Mouse (Mus musculus): Measurements from ENCODE around the gene Ttc28. TPM values are rescaled to one million over a fixed set of nuclear protein-coding genes. Genes with fewer than 3 reads are reported as not detected.

Gene Ttc28
- polyA plus RNA-seq, 1 experiment = 4.8 TPM

GRCm38 (mm10) chr5:111218998-111219397 lies 339.4 kb downstream of the Ttc28 start:
- Histone ChIP-seq H3K27me3 (ENCODE audit: control insufficient read depth, insufficient read depth, low read length) (no peaks in the 10 kb centered on the region), H3K4me3 (ENCODE audit: control insufficient read depth, insufficient read depth, low read length) (no peak overlapping the region), H3K27ac (ENCODE audit: control insufficient read depth, insufficient read depth, low read length) (no peak overlapping the region), H3K4me1 (replicated peaks; ENCODE audit: control insufficient read depth, insufficient read depth, low read length) (peaks cover 27% of the 10 kb centered on the region), H3K36me3 (ENCODE audit: control insufficient read depth, insufficient read depth, low read length) (no peaks in the 10 kb centered on the region)
- no peak for TF ChIP-seq POLR2A (IDR thresholded peaks at IDR 0.05; ENCODE audit: control insufficient read depth, extremely low read depth, insufficient read depth, low read length, poor library complexity)
- no peak for TF ChIP-seq CTCF (IDR thresholded peaks at IDR 0.05; ENCODE audit: borderline replicate concordance, control insufficient read depth, extremely low read depth, insufficient read depth, low read length, poor library complexity)
- no peak for DNase-seq
- 45% methylated on average over 5 of the region's 5 CpGs for WGBS

GRCm38 (mm10) chr5:111220679-111221380 lies 341.2 kb downstream of the Ttc28 start:
- 44% methylated on average over 16 of the region's 16 CpGs for WGBS
- no peak for TF ChIP-seq CTCF (IDR thresholded peaks at IDR 0.05; ENCODE audit: borderline replicate concordance, control insufficient read depth, extremely low read depth, insufficient read depth, low read length, poor library complexity)
- peak; percentile 54 for DNase-seq

GRCm38 (mm10) chr5:111222820-111223219 lies 343.2 kb downstream of the Ttc28 start:
- no peak for DNase-seq
- no peaks in the 10 kb centered on the region for H3K36me3 ChIP-seq (ENCODE audit: control insufficient read depth, insufficient read depth, low read length)
- H3K27me3 ChIP-seq (ENCODE audit: control insufficient read depth, insufficient read depth, low read length) = no peaks in the 10 kb centered on the region
- no peak overlapping the region for H3K27ac ChIP-seq (ENCODE audit: control insufficient read depth, insufficient read depth, low read length)
- 66% methylated on average over 11 of the region's 11 CpGs for WGBS
- no peak overlapping the region for H3K4me3 ChIP-seq (ENCODE audit: control insufficient read depth, insufficient read depth, low read length)
- peaks cover 27% of the 10 kb centered on the region for H3K4me1 ChIP-seq (replicated peaks; ENCODE audit: control insufficient read depth, insufficient read depth, low read length)
- TF ChIP-seq CTCF (IDR thresholded peaks at IDR 0.05; ENCODE audit: borderline replicate concordance, control insufficient read depth, extremely low read depth, insufficient read depth, low read length, poor library complexity) (no peak), POLR2A (IDR thresholded peaks at IDR 0.05; ENCODE audit: control insufficient read depth, extremely low read depth, insufficient read depth, low read length, poor library complexity) (no peak)

More at GRCm38 (mm10) chr5:111220679-111221380, 341.2 kb downstream of the Ttc28 start:
- H3K27ac ChIP-seq (ENCODE audit: control insufficient read depth, insufficient read depth, low read length) = no peak overlapping the region
- H3K4me1 ChIP-seq (replicated peaks; ENCODE audit: control insufficient read depth, insufficient read depth, low read length) = peaks cover 27% of the 10 kb centered on the region
- H3K27me3 ChIP-seq (ENCODE audit: control insufficient read depth, insufficient read depth, low read length) = no peaks in the 10 kb centered on the region
- H3K4me3 ChIP-seq (ENCODE audit: control insufficient read depth, insufficient read depth, low read length) = no peak overlapping the region
- no peaks in the 10 kb centered on the region for H3K36me3 ChIP-seq (ENCODE audit: control insufficient read depth, insufficient read depth, low read length)

- H3K36me3 ChIP-seq (ENCODE audit: control insufficient read depth, insufficient read depth, low read length) = no peaks in the 10 kb centered on the region
- no peaks in the 10 kb centered on the region for H3K27me3 ChIP-seq (ENCODE audit: control insufficient read depth, insufficient read depth, low read length)
- H3K4me1 ChIP-seq (replicated peaks; ENCODE audit: control insufficient read depth, insufficient read depth, low read length) = peaks cover 13% of the 10 kb centered on the region
- 95% methylated on average over 11 of the region's 11 CpGs for WGBS
- no peak overlapping the region for H3K27ac ChIP-seq (ENCODE audit: control insufficient read depth, insufficient read depth, low read length)
- no peak overlapping the region for H3K4me3 ChIP-seq (ENCODE audit: control insufficient read depth, insufficient read depth, low read length)
- no peak for DNase-seq
- no peak for TF ChIP-seq POLR2A (IDR thresholded peaks at IDR 0.05; ENCODE audit: control insufficient read depth, extremely low read depth, insufficient read depth, low read length, poor library complexity)
- no peak for TF ChIP-seq CTCF (IDR thresholded peaks at IDR 0.05; ENCODE audit: borderline replicate concordance, control insufficient read depth, extremely low read depth, insufficient read depth, low read length, poor library complexity)
Observed at GRCm38 (mm10) chr5:111225306-111225705, 345.7 kb downstream of the Ttc28 start.

- TF ChIP-seq CTCF (IDR thresholded peaks at IDR 0.05; ENCODE audit: borderline replicate concordance, control insufficient read depth, extremely low read depth, insufficient read depth, low read length, poor library complexity) (no peak), POLR2A (IDR thresholded peaks at IDR 0.05; ENCODE audit: control insufficient read depth, extremely low read depth, insufficient read depth, low read length, poor library complexity) (no peak)
- H3K4me3 ChIP-seq (ENCODE audit: control insufficient read depth, insufficient read depth, low read length) = no peak overlapping the region
- H3K27ac ChIP-seq (ENCODE audit: control insufficient read depth, insufficient read depth, low read length) = no peak overlapping the region
- peaks cover 3% of the 10 kb centered on the region; the same call in 1 of the 2 replicates for H3K4me1 ChIP-seq (replicated peaks; ENCODE audit: control insufficient read depth, insufficient read depth, low read length)
- no peaks in the 10 kb centered on the region for H3K27me3 ChIP-seq (ENCODE audit: control insufficient read depth, insufficient read depth, low read length)
- DNase-seq = no peak
- H3K36me3 ChIP-seq (ENCODE audit: control insufficient read depth, insufficient read depth, low read length) = no peaks in the 10 kb centered on the region
- 94% methylated on average over 10 of the region's 10 CpGs for WGBS
Observed at GRCm38 (mm10) chr5:111226486-111226885, 346.9 kb downstream of the Ttc28 start.

- DNase-seq = no peak
- H3K4me3 ChIP-seq (ENCODE audit: control insufficient read depth, insufficient read depth, low read length) = no peak overlapping the region
- TF ChIP-seq POLR2A (IDR thresholded peaks at IDR 0.05; ENCODE audit: control insufficient read depth, extremely low read depth, insufficient read depth, low read length, poor library complexity) (no peak), CTCF (IDR thresholded peaks at IDR 0.05; ENCODE audit: borderline replicate concordance, control insufficient read depth, extremely low read depth, insufficient read depth, low read length, poor library complexity) (no peak)
- WGBS = 97% methylated on average over 5 of the region's 5 CpGs
- H3K27me3 ChIP-seq (ENCODE audit: control insufficient read depth, insufficient read depth, low read length) = no peaks in the 10 kb centered on the region
- no peak overlapping the region for H3K27ac ChIP-seq (ENCODE audit: control insufficient read depth, insufficient read depth, low read length)
- no peaks in the 10 kb centered on the region for H3K36me3 ChIP-seq (ENCODE audit: control insufficient read depth, insufficient read depth, low read length)
- peaks cover 5% of the 10 kb centered on the region for H3K4me1 ChIP-seq (replicated peaks; ENCODE audit: control insufficient read depth, insufficient read depth, low read length)
Observed at GRCm38 (mm10) chr5:111227850-111228249, 348.2 kb downstream of the Ttc28 start.
